Mouse (Mus musculus) cerebellum, adult 11 months (tissue): ENCODE measurements around the gene Teddm2.
"Not testable (repeated sequence)": the region's sequence is repeated elsewhere in the genome, so short reads cannot be mapped to it uniquely, and the experiment has no call there.

Experiments used
- DNase-seq: peaks from one replicate; pipeline ENCODE4 v3.0.0; 2022

The Teddm2 gene

DNA sequence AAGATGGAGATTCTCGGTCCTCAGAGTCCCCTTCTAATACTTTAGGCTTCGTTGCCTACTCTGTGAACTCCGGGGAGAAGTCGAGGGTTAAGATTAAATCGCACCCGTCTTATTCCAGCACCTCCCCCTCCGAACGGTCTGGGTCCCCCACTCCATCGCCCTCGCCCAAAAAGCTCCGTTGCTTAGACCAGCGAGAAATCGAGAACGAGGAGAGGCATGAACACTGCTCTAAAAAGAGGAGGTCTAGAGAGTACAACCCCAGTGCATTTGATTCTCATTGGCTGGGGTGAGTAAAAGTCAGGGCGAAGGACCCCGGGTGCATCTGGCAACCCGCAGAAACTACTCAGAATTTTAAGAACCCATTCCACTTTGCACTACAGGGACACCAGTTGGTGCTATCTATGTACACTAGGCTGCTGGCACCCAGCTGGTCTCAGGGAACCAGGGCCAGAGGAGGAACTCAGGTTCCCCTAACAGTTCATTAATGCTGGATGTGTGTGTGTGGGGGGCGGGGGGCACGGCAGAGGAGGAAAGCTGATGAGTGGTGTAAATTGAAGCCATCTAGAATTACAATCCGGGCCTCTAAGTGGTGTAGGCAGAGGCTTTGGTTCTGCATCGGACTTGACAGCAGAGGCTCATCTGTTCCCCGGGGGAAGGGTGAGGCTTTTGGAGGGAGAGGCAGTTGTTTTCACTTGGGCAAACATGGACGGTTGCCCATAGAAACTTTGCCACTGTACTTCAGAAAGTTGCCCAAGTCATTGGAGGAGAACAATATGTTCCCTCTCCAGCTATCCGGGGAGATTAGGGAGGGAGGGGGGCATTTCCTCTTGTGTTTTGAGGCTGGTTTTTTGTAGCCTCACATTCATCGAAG is 1.1 kb upstream of the Teddm2 start:
- no peak for DNase-seq

- DNase-seq = no peak
Observed at GRCm38 (mm10) chr1:153900381-153900780, 353 bp upstream of the Teddm2 start.

DNA sequence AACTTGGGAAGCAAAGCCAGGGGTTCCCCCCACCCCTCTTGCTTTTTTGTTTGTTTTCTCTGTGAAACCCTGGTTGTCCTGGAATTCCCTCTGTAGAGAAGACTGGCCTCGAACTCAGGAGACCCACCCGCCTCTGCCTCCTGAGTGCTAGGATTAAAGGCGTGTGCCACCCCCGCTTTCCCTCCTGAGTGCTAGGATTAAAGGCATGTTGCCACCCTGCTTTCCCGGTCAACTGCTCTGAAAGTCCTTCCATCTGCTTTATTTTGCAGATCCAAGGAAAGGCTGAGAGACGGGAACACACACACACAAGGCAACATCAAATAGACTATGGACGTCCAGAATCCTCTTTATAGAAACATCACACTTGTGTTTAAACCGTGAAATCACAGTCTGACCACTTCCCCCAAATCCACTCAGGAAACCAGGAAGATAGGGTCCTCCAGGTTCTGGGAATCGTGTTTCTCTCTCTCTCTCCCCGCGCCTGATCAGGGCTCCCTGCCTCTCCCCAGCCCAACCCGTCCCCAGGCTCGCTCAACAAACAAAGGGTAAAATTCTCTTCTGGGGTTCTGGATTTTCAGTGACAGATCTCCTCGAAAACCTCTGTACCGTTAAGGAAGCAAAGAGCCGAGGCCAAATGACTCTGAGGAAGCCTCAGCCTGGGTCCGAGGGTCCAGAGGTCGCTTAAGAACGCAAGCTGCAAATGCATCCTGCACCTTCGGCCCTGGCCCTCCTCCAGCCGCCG is 868 bp downstream of the Teddm2 start:
- peak; percentile 21 for DNase-seq

DNA sequence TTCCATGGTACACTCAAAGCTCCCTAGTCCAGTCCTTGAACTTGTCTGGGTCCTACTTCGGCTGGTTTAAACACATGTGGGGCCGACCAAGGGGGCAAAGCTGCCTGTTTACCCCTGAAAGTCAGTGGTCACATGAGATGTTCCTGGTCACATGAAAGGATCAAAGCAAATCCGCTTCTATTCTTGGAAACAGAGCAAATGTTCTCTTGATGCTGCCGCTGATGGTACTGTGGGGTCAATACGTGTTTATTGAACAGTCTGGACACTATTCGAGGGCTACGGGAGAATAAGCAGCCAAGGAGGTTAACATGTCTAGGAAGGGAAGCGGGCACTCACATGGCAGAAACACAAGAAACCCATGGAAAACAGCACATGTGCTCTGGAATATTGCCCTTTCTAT is 2.8 kb downstream of the Teddm2 start:
- DNase-seq = no peak

DNA sequence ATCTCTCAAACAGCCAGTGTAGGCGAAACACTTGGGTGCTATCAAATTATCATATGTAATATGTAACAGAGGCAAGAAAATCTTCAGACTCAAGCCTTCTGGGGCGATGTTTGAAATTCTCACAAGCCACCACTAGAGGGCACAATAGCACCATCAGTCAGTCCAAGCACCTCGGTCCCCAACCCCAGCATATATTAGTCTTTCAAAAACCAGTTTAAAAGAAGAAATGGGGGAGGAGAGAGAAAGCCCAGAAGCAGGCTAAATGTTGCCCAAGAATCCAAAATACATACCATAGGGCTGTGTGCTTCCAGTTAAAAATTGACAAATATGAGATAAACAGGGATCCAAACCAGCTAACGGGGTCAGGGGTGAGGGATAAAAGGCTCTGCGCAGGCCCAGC is 5.0 kb downstream of the Teddm2 start:
- peak; percentile 63 for DNase-seq

GRCm38 (mm10) chr1:153894201-153894893 is 5.7 kb downstream of the Teddm2 start:
- DNase-seq = no peak

DNA sequence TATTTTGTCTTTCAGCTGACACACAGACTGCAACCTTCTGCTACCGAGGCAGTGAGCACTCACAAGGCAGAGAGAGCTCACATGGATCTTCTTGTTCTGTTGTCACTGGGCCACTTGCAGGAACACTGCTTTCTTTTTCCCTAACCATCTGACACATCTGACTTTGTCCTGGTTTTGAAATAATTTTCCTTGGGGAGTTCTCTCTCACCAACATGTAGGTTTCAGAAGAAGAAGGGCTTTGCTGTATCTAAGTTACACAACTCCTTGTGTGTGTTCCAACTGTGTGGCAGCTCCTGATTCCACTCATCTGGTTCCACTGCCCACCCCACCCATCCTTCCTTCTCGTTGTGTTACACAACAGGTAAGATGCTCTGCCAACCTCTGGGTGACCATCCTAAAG is 6.3 kb downstream of the Teddm2 start:
- DNase-seq = no peak

DNA sequence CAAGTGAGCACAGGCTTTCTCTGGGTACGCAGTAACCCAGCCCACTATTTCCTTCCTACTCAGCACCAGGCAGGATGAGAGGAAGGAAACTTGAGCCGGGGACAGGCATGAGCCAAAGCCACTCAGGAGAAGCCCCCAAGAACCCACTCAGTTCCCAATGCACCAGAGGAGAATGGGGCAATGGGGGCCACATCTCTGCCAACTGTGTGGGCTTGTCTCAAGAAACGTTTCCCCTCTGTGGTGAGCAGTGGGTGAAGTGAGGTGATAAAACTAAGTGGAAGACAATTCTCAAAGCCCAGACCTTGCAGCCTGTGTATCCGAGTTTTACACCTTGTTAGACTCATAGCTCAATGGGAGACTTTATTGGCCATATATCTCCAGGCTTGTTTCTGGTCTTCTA is 8.6 kb downstream of the Teddm2 start, which contains the start of gene Teddm1a:
Gene Teddm1a (plus strand): TSS at position 301 of the 400 bp plus-strand sequence.
- DNase-seq = no peak

DNA sequence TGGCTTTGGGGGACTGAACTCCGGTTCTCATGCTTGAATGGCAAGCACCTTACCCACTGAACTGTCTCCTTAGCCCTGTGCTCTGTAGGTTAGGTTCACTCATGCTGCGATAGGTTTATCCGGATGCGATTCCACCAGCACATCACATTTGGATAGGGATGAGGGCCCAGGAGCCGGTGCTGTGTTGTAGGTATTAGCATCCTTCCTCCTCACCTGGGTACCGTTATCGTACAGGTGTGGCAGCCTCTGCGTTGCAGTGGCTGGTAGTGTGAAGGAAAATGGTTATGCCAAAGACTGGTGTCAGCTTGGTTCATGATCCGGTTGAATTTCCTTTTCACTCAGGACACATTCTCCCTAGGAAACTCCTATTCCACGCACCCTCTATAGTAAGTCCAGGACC is 9.9 kb downstream of the Teddm2 start:
- DNase-seq = no peak

DNA sequence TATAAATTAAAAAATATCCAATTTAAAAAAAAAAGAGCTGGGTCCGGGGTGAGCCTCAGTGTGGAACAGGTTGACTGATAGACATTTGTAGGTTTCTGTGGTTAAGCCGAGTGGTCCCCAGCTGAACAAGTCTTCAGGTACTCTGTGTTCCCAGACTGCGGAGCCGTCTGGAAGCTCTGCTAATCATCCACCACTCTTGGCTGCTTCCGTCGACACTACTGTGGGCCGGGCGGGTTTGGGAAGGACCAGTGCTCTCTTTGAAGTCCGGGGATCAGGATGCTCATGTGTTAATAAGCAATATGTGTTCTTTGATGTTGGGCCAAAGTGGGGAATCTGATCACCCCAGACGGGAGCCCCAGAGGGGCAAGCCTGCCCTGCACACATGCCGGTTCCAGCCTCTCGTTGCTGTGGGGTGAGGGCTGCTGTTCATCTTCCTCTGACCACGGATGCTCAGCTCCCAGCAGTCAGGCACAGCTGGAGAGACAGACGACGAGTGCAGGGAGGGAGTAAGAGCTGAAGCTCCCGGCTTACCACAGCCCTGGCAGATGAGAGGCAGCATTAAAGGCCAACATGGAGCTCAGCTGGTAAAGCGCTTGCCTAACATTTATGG is 13.9 kb downstream of the Teddm2 start:
- DNase-seq = no peak

DNA sequence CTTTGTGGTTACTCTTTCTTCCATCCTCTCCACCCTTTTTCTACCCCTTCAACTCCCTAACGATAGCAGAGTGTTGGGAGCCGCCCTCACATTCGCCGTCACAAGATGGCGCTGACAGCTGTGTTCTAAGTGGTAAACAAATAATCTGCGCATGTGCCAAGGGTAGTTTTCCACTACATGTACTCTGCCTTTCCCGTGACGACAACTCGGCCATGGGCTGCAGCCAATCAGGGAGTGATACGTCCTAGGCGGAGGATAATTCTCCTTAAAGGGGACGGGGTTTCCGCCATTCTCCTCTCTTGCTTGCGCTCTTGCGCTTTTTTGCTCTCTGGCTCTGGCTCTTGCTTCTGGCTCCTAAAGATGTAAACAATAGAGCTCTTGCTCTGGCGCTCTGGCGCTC is 19.6 kb downstream of the Teddm2 start:
- not testable (repeated sequence) for DNase-seq

DNA sequence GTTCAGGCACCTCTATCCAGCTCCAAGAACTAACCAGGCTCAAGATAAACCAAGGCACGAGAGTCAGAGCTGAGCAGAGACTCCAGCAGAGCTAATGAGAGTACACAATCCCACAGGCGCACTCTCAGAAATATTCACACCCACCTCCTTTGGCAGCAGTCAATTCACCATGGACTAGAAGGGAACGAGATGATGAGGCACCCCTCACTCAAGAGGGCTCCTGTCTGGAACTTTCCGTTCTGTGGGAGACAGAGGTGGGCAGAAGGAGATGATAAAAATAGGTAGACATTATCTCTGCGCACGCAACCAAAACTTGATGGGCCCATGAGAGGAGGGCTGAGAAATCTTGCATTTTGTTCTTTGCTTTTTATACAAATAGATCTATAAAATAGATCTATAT is 26.0 kb downstream of the Teddm2 start, which contains the start of gene Teddm1b:
Gene Teddm1b (plus strand): TSS at position 301 of the 400 bp plus-strand sequence.
- no peak for DNase-seq

DNA sequence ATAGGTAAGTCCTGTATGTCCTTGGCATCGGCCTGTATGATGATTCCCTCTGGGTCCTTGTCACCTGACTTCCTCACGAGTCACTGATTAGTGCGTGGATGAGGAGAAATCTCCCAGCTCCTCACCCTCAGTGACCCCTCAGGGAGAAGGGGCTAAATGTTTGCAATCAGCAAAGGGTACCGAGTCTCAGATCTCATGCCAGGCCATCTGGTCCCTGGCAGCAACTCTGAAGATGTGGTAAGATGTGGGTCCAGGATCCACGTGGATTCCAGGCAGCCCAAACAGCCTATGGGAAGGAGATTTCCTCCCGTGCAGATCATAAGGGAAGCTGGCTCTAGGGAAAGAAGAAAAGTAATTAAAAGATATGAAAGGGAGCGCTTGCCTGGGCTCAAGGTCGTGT is 44.1 kb downstream of the Teddm2 start:
- no peak for DNase-seq

DNA sequence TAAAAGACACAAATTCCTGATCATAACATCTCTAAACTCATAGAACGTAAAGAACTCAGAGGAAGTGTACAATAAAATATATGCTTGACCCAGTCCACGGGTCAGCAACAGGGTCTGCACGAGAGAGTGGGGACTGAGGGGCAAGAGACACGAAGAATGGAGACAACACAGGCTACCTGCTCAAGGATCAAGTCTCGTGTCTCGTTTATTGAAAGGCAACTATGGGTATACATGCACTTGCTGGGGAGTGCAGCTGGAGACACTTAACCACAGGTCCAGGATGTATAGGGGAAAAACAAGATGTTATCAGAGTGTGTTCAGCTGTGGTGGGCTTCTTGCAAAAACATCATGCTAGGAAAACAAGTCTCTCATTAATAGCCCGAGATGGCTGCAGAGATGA is 47.3 kb downstream of the Teddm2 start:
- DNase-seq = not testable (repeated sequence)

- DNase-seq = no peak
Observed at GRCm38 (mm10) chr1:153846867-153847266, 53.2 kb downstream of the Teddm2 start.

DNA sequence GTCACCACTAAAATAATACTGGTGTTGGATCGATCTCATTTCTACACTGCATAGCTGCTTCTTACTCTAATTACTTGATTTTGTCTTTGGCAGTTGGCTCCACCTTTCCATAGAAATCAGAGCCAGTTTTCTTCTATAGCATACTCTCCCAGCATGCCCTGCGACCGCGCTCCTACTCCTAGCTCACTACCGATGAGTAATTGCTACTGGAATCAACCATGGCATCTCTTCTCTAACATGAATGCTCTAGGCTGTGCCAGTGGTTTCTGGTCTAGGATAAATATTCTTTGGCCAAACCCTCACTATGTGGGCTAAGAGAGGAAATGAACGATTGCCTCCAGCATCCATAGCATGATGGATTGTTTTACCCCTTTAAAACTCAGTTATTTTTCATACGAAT is 53.6 kb downstream of the Teddm2 start:
- no peak for DNase-seq

- no peak for DNase-seq
Observed at GRCm38 (mm10) chr1:153844042-153844441, 56.0 kb downstream of the Teddm2 start, which contains the start of gene Rgsl1. Rgsl1 (minus strand) TSS chr1:153844142.

DNA sequence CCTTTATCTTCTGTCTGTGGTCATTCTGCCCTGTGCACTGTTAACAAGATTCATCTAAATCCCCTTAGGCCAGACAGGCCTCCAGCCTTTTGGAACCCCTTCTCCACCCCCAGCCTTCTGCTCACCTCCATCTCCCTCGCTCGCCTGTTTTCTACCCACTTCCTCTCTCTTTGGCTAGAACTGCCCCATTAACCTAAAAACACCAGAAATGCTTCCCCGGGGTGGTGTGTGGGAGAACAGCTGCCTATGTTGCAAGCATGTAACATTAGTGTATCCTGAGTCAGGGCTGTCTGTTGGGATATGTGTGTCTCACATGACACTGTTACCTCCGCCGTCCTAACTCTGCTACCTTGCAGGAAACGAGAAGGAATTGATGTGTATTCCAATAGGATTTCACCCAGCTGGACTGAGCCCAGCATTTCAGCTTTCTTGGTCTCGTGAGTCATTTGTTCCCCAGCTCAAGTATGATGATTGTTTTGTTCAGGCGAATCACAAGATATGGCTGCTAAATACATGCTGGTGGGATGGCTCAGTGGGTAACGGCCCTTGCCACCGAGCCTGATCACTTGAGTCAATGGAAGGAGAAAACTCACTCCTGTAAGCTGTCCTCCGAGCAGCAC is 57.8 kb downstream of the Teddm2 start:
- no peak for DNase-seq

GRCm38 (mm10) chr1:153836036-153836435 is 64.0 kb downstream of the Teddm2 start:
- no peak for DNase-seq

- DNase-seq = no peak
Observed at GRCm38 (mm10) chr1:153830746-153831145, 69.3 kb downstream of the Teddm2 start.

DNA sequence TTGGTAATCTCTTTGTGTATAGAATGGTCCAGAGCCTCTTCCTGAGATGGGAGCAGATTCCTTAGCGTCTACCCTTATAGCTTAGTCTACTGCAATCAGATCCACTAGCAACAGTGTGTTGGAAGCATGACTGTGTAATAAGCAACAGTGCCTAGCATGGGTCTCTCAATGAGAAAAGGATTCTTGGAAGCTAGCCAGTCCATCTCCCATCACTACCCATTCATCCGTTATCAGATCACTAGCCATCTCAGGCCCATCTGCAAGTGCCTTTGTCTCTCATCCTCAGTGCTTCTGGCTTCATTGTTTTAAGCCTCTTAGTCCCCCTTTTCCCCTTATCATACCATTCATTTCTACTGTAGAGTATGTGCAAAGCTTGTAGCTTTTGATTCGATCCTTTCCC is 79.8 kb downstream of the Teddm2 start:
- no peak for DNase-seq

- no peak for DNase-seq
Observed at GRCm38 (mm10) chr1:153814278-153814677, 85.8 kb downstream of the Teddm2 start.
